Comparison of ENCODE assay signal across 8 mouse cellular contexts in genomic region chr9:116145231-116145641, GRCm38 (mm10). TPM values are rescaled to one million over a fixed set of nuclear protein-coding genes. Genes with fewer than 3 reads are reported as not detected.
DNase-seq lines count a peak whose midpoint lies in the region; ATAC-seq lines count a peak whose summit lies in the region.
"Had no signal": no experiment of that assay in that cellular context is flagged by ENCODE, and none has a peak within 500 bp of the region (broad histone marks: within the 10 kb centered on the region; RNA-seq: fewer than 3 reads in every experiment).

No protein-coding gene starts in this region.

- H3K36me3 ChIP-seq in intestine, embryonic 15.5 days: no peaks in the 10 kb centered on the region
- H3K36me3 ChIP-seq: neural tube, embryonic 13.5 days had no signal

- H3K4me3 ChIP-seq in intestine, embryonic 15.5 days (replicated peaks): no peak overlapping the region
- H3K4me3 ChIP-seq: neural tube, embryonic 13.5 days had no signal

- peak; percentile 53 to 64 for DNase-seq in CD8-positive naive resting alpha-beta T cell, adult 2 months (ENCODE audit: low read depth in 2 of 2, low spot score in 2 of 2)
- DNase-seq in brain, adult 2 months (ENCODE audit: low read depth, low spot score): peak; percentile 62
- DNase-seq in lung, postnatal 36 days: peak; percentile 78
- DNase-seq in thymus, postnatal 36 days: peak; percentile 60 to 68
- no peak for DNase-seq in gastrocnemius, postnatal 10 days
- no peak for DNase-seq in frontal cortex, postnatal 36 days (ENCODE audit: low spot score in 2 of 2)

- peaks cover 5% of the 10 kb centered on the region for H3K4me1 ChIP-seq in intestine, embryonic 15.5 days (replicated peaks)

- no peaks in the 10 kb centered on the region for H3K27me3 ChIP-seq in intestine, embryonic 15.5 days (replicated peaks)
- H3K27me3 ChIP-seq: neural tube, embryonic 13.5 days had no signal

- H3K27ac ChIP-seq in intestine, embryonic 15.5 days: peak overlapping the region; percentile 36

- no peak for ATAC-seq in intestine, embryonic 15.5 days

- no peak overlapping the region for H3K9ac ChIP-seq in intestine, embryonic 15.5 days
- H3K9ac ChIP-seq: neural tube, embryonic 13.5 days had no signal

- no peak overlapping the region for H3K4me2 ChIP-seq in intestine, embryonic 15.5 days (replicated peaks)
- H3K4me2 ChIP-seq: neural tube, embryonic 13.5 days had no signal

- H3K9me3 ChIP-seq in intestine, embryonic 15.5 days: no peaks in the 10 kb centered on the region
- H3K9me3 ChIP-seq: neural tube, embryonic 13.5 days had no signal

- WGBS in intestine, embryonic 15.5 days: 24% methylated on average over 10 of the region's 10 CpGs

RNA-seq across cellular contexts. Expression of gene Tgfbr2, which starts 29.9 kb away (rescaled TPM):
- 28.3 and 31.8 TPM in 2 replicates for polyA plus RNA-seq in intestine, embryonic 15.5 days (2015; fragmentation: Nextera tagmentation; extraction: Ambion mirVana)
- 10 to 100 TPM; 39.2 to 50.0 TPM for total RNA-seq in gastrocnemius, postnatal 10 days (2021)

Comparison
In these comparisons a context has a peak if more than half of its experiments do, and no peak if none do; other contexts are left out.
1. DNase-seq: peak in CD8-positive naive resting alpha-beta T cell, adult 2 months (2 of 2), brain, adult 2 months (single experiment), lung, postnatal 36 days (single experiment) and thymus, postnatal 36 days (2 of 2); none in gastrocnemius, postnatal 10 days (single experiment) and frontal cortex, postnatal 36 days (0 of 2).